Mouse (Mus musculus) midbrain, postnatal 0 days (tissue): ENCODE measurements around the gene Cdyl2. TPM values are rescaled to one million over a fixed set of nuclear protein-coding genes. Genes with fewer than 3 reads are reported as not detected.

Source experiments
- ATAC-seq: fragments of 200-750 bp; cut with Nextera tagmentation; 2 replicates; pipeline ENCODE4 v1.8.0; 2017; ENCODE audit warnings: moderate number of reproducible peaks, mild to moderate bottlenecking, moderate TSS enrichment, moderate library complexity; ENCODE audit not compliant: low FRiP score
- DNase-seq: peaks from one replicate; pipeline ENCODE4 v3.0.0-alpha.2; 2015; ENCODE audit warnings: low spot score
- H3K27ac ChIP-seq: fragments of 300-500 bp; sonication (generic); 2 replicates; pipeline ENCODE4 v1.5.1; 2014; ENCODE audit warnings: low read depth, mild to moderate bottlenecking, low read length, mixed read lengths
- H3K27me3 ChIP-seq: fragments of 300-500 bp; sonication (generic); 2 replicates; pipeline ENCODE4 v1.6.1; 2014; ENCODE audit warnings: low read length, control low read depth, mixed read lengths; ENCODE audit not compliant: insufficient read depth
- H3K36me3 ChIP-seq: fragments of 300-500 bp; sonication (generic); 2 replicates; pipeline ENCODE4 v1.6.1; 2014; ENCODE audit warnings: low read length, control low read depth, mixed read lengths; ENCODE audit not compliant: insufficient read depth
- H3K4me1 ChIP-seq: fragments of 300-500 bp; sonication (generic); 2 replicates; pipeline ENCODE4 v1.6.1; 2014; ENCODE audit warnings: mild to moderate bottlenecking, control low read depth, antibody characterized with exemption, low read length, mixed read lengths; ENCODE audit not compliant: insufficient read depth
- H3K4me2 ChIP-seq: fragments of 300-500 bp; sonication (generic); 2 replicates; pipeline ENCODE4 v1.6.1; 2014; ENCODE audit warnings: low read depth, mild to moderate bottlenecking, low read length, mixed read lengths; ENCODE audit not compliant: poor library complexity, severe bottlenecking
- H3K4me3 ChIP-seq: fragments of 300-500 bp; sonication (generic); 2 replicates; pipeline ENCODE4 v1.5.1; 2014; ENCODE audit warnings: low read depth, mild to moderate bottlenecking, low read length, moderate library complexity
- H3K9ac ChIP-seq: fragments of 300-500 bp; sonication (generic); replicated peaks from 2 replicates; pipeline ENCODE4 v1.6.1; 2014; ENCODE audit warnings: mild to moderate bottlenecking, low read length, moderate library complexity, mixed read lengths; ENCODE audit not compliant: poor library complexity, severe bottlenecking
- H3K9me3 ChIP-seq: fragments of 300-500 bp; sonication (generic); 2 replicates; pipeline ENCODE4 v1.6.1; 2016; ENCODE audit warnings: low read length, control low read depth
- CTCF ChIP-seq: IDR thresholded peaks from 2 replicates; pipeline ENCODE4 v1.5.1; 2016; ENCODE audit warnings: antibody characterized with exemption, mild to moderate bottlenecking
- WGBS: fragments of 180-500 bp; shearing (Covaris S2); extraction: QIAGEN DNeasy Blood & Tissue Kit; methylation state at CpG from one replicate; pipeline ENCODE4 v1.1.7; 2014; 5-methylcytosine and 5-hydroxymethylcytosine counted together
- polyA plus RNA-seq: library from polyadenylated mRNA; unstranded; fragments of >200 nt; fragmentation: Nextera tagmentation; extraction: Ambion mirVana; gene quantifications from 2 replicates; pipeline ENCODE4 v1.2.1, GENCODE M21; 2015
- total RNA-seq: library from RNA; depleted of rRNA; stranded (reverse); fragments of >200 nt; gene quantifications from 2 replicates; pipeline ENCODE4 v1.2.3, GENCODE M21; 2014

Gene Cdyl2
- total and polyA plus RNA-seq, 2 experiments from 2014 or later, result 11.3 to 16.1 TPM

- ATAC-seq (no peak), DNase-seq (no peak)
- Histone ChIP-seq H3K9me3 (no peaks in the 10 kb centered on the region), H3K4me2 (no peak overlapping the region), H3K27ac (no peak overlapping the region), H3K9ac (no peak overlapping the region), H3K4me3 (no peak overlapping the region), H3K4me1 (no peaks in the 10 kb centered on the region), H3K36me3 (peaks cover 14% of the 10 kb centered on the region; the same call in 1 of the 2 replicates), H3K27me3 (no peaks in the 10 kb centered on the region)
- TF ChIP-seq CTCF, result no peak
- 85% methylated on average over 5 of the region's 5 CpGs for WGBS
These were observed 159.7 kb downstream of the Cdyl2 start for GRCm38 (mm10) chr8:116573085-116573484.

- ATAC-seq, result no peak
- no peak for TF ChIP-seq CTCF
- DNase-seq, result no peak
- no peak overlapping the region for H3K9ac ChIP-seq
- no peak overlapping the region for H3K4me3 ChIP-seq
- no peak overlapping the region for H3K27ac ChIP-seq
- H3K27me3 ChIP-seq, result no peaks in the 10 kb centered on the region
- WGBS, result 90% methylated on average over 3 of the region's 3 CpGs
- no peaks in the 10 kb centered on the region for H3K4me1 ChIP-seq
- H3K36me3 ChIP-seq, result no peaks in the 10 kb centered on the region
- H3K9me3 ChIP-seq, result no peaks in the 10 kb centered on the region
- H3K4me2 ChIP-seq, result no peak overlapping the region
These were observed 180.0 kb downstream of the Cdyl2 start for GRCm38 (mm10) chr8:116552778-116553177.

- Histone ChIP-seq H3K9me3 (no peaks in the 10 kb centered on the region), H3K9ac (no peak overlapping the region), H3K4me3 (no peak overlapping the region), H3K27me3 (no peaks in the 10 kb centered on the region), H3K27ac (no peak overlapping the region), H3K36me3 (no peaks in the 10 kb centered on the region), H3K4me1 (no peaks in the 10 kb centered on the region), H3K4me2 (no peak overlapping the region)
- 86% methylated on average over 6 of the region's 6 CpGs for WGBS
- no peak for ATAC-seq
- no peak for DNase-seq
- no peak for TF ChIP-seq CTCF
These were observed 180.5 kb downstream of the Cdyl2 start for GRCm38 (mm10) chr8:116552255-116552654.

GRCm38 (mm10) chr8:116543366-116543765 is 189.4 kb downstream of the Cdyl2 start:
- Histone ChIP-seq H3K27me3 (no peaks in the 10 kb centered on the region), H3K36me3 (no peaks in the 10 kb centered on the region), H3K4me2 (no peak overlapping the region), H3K9me3 (no peaks in the 10 kb centered on the region), H3K4me3 (no peak overlapping the region), H3K9ac (no peak overlapping the region), H3K27ac (no peak overlapping the region), H3K4me1 (no peaks in the 10 kb centered on the region)
- no peak for DNase-seq
- ATAC-seq, result no peak
- 73% methylated on average over 1 of the region's 1 CpGs for WGBS
- no peak for TF ChIP-seq CTCF

- no peak for ATAC-seq
These were observed 189.9 kb downstream of the Cdyl2 start for GRCm38 (mm10) chr8:116542842-116543241.

GRCm38 (mm10) chr8:116540136-116540535 is 192.7 kb downstream of the Cdyl2 start:
- DNase-seq, result no peak
- Histone ChIP-seq H3K27me3 (no peaks in the 10 kb centered on the region), H3K4me1 (no peaks in the 10 kb centered on the region), H3K4me3 (no peak overlapping the region), H3K4me2 (no peak overlapping the region), H3K9ac (no peak overlapping the region), H3K36me3 (no peaks in the 10 kb centered on the region), H3K27ac (no peak overlapping the region), H3K9me3 (no peaks in the 10 kb centered on the region)
- 95% methylated on average over 1 of the region's 1 CpGs for WGBS
- no peak for ATAC-seq
- no peak for TF ChIP-seq CTCF

More at GRCm38 (mm10) chr8:116542842-116543241, 189.9 kb downstream of the Cdyl2 start:
- H3K27me3 ChIP-seq, result no peaks in the 10 kb centered on the region
- 85% methylated on average over 5 of the region's 5 CpGs for WGBS
- H3K9me3 ChIP-seq, result no peaks in the 10 kb centered on the region
- no peak overlapping the region for H3K27ac ChIP-seq
- H3K4me1 ChIP-seq, result no peaks in the 10 kb centered on the region
- no peak overlapping the region for H3K4me3 ChIP-seq
- no peak overlapping the region for H3K9ac ChIP-seq
- no peak for DNase-seq
- H3K4me2 ChIP-seq, result no peak overlapping the region
- TF ChIP-seq CTCF, result no peak
- no peaks in the 10 kb centered on the region for H3K36me3 ChIP-seq
